Mouse (Mus musculus): ENCODE results near the gene Prkcg.
"Not testable (repeated sequence)": the region's sequence is repeated elsewhere in the genome, so short reads cannot be mapped to it uniquely, and the experiment has no call there.

The Prkcg gene

DNA sequence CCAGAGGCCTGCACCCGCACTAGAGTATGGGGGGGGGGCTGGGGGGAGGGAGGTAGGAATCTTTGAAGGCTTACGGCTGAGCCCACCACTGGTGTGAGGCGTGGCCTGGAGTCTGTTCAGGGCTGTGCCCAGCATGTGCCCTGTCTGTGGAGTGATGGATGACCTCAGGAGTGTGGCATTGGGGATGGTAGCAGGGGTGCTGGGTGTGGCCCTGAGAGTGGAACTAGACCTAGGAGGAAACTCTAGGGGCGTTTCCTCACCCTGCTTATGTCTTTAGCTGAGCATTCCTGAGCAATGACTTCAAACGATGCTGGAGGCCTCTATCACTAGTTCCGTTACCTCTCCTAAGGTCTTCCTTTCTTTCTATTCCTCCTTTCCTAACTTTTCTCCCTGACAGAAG, 2.2 kb downstream of the Prkcg start:
- peak; percentile 39 for DNase-seq (ENCODE audit: low spot score)

DNA sequence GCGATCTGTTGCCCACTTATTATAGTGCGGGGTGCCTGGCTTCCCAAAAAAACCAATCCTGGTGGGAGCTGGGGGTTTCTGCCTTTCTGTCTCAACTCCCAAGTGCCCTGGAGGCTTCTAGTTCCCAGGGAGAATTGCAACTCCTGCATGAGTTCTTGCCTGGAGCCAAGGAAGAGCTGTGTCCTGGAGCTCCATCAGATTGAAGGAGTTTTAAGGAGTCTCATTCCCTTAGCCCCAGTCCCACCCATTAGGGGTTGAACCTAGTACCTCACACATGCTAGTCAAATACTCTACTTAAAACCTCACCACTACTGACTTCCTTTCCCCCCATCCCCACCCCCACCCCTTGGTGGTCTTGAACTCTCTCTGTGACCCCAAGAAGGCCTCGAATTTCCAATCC, 2.8 kb downstream of the Prkcg start:
- no peak for DNase-seq (ENCODE audit: low spot score)

DNA sequence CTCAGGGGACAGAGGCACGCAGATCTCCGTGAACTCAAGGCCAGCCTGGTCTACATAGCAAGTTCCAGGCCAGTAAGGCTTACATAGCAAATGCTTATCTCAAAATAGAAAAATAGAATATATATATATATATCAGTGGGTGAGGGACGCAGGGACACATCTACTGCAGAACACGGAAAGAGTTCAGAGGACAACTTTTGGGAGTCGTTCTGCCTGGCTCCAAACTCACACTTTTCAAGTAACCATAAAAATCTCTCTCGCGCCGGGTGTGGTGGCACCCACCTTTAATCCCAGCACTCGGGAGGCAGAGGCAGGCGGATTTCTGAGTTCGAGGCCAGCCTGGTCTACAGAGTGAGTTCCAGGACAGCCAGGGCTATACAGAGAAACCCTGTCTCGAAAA, 3.3 kb downstream of the Prkcg start:
- not testable (repeated sequence) for DNase-seq (ENCODE audit: low spot score)

DNA sequence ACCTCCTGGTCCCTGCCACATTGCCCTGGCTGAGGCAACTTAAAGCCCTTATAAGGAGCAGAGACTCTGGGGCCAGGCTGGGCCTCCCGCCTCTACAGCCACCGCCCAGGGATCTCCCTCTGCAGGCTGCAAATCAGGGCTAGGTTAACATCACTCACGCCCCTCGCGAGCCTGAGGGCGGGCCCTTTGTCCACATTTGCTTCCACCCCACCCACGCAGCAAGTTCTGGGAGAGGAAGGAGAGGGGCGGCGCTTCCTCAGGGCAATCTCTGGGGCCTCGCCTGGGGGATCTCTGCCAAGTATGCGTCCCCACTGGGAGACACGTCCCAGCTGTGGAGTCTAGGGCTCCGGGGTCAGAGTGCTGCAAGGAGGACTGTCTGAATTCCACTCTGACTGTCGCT, 3.8 kb downstream of the Prkcg start:
- DNase-seq (ENCODE audit: low spot score) = peak; percentile 84

DNA sequence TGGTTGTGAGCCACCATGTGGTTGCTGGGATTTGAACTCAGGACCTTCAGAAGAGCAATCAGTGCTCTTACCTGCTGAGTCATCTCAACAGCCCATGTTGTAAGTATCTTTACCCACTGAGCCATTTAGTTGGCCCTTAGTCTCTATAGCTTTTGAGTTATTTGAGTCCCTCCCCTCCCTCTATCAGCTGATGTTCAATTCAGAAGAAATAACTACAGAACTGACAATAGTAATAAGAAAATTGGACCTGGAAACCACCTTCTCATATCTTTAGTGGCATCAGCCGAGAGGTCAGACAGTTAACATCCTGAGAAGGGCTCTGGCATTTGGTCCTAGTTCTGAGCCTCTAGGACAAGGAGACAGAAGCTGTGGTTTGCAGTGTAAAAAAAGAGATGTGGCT, 5.8 kb downstream of the Prkcg start:
- no peak for DNase-seq (ENCODE audit: low spot score)

DNA sequence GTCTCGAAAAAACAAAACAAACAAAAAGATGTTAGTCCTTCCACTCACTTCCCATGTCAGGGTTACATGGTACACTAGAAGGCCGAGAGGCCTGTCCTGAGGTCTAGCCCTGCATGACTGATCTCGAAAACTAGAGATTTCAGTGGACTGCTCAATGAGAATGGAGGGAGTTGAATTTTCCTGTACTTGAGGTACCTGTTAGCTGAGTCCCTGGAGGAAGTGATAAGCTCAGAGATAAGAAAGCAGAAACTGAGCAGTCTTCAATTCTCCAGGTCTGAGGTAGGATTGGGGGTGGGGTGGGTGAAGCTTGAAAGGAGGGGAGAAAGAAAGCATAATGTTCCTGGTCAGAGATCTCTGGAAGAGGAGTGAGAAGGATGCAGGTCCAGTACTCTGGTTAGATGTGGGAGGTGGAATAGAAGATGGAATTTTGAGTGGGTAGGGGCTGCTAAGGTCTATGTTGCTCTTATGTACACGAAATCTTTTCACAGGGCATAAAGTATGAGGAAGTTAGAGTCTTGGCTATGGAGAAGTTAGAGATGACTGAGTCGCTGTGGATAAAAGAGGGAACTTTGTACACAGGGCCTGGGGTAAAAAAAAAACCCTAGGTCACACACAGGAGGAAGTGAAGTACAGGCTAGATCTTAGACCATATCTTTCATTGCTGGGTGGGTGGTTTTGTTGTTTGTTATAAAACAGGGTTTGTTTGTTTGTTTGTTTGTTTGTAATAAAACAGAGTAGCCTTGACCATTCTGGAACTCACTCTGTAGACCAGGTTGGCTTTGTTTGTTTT, 6.5 kb downstream of the Prkcg start:
- no peak for DNase-seq (ENCODE audit: low spot score)

DNA sequence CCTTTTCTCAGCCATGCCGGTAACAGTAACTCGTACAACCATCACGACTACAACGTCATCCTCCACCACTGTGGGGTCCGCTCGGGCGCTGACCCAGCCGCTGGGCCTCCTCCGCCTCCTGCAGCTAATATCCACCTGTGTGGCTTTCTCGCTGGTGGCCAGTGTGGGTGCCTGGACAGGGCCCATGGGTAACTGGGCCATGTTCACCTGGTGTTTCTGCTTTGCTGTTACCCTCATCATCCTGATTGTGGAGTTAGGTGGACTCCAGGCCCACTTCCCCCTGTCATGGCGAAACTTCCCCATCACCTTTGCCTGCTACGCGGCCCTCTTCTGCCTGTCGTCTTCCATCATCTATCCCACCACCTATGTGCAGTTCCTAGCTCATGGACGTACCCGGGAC, 7.7 kb downstream of the Prkcg start:
- DNase-seq (ENCODE audit: low spot score) = no peak

DNA sequence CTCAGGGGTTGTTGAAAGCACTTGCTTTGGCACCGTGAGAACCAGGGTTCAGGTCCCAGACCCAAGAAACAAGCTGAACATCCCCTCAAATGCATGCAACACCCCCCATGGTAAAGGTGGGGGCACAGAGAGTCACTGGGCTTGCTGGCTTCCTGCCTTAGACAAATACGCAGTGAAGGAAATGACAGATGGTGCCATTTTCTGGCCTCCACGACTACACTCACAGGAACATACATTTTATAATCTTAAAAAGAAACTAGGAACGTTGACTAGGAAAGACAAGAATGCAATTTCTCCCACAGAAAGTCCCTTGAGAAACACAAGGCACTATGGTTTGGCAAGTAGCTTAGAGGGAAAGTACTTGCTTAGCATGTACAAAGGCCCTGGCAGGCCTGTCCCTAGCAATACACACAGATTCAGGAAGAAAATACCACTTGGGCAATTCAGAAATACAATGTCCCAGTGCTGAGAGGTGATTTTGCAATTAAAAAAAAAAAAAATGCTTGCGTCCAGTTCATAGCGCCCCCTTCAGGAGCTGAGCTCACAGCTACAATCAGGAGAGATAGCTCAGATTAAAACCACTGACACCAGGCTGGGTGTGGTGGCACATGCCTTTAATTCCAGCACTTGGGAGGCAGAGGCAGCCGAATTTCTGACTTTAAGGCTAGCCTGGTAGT, 11.1 kb downstream of the Prkcg start:
- peak; percentile 22 for DNase-seq (ENCODE audit: low spot score)

DNA sequence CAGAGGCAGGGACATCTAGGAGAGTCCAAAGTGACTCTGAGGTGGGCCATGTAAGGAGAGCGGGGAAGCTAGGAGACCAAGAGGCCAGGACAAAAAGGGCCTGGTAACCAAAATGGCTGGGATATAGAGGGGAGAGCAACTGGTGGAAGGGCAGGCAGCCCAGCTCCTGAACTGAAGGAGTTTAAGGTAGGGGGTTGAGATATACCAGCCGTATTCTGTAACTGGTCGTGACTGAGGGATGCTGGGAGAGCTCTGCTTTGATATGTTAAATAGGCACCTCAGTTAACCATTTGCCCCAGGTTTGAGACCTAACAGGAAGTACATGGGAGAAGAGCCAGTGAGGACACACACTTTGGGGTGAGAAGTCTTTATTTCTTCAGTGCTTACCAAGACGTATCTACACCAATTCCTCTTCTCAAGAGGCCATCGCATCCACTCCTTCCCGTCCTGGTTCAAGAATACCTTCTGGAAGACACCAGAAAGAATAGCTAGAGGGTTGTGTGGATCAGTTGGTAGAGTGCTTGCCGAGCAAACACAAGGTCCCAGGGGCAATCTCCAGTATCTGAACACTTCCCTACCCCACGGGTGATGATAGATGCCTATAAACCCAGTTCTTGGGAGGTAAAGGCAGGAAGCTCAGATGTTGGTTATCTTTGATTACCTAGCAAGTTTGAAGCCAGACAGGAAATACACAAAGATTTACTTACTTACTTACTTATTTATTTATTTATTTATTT, 12.1 kb downstream of the Prkcg start:
- no peak for DNase-seq (ENCODE audit: low spot score)

DNA sequence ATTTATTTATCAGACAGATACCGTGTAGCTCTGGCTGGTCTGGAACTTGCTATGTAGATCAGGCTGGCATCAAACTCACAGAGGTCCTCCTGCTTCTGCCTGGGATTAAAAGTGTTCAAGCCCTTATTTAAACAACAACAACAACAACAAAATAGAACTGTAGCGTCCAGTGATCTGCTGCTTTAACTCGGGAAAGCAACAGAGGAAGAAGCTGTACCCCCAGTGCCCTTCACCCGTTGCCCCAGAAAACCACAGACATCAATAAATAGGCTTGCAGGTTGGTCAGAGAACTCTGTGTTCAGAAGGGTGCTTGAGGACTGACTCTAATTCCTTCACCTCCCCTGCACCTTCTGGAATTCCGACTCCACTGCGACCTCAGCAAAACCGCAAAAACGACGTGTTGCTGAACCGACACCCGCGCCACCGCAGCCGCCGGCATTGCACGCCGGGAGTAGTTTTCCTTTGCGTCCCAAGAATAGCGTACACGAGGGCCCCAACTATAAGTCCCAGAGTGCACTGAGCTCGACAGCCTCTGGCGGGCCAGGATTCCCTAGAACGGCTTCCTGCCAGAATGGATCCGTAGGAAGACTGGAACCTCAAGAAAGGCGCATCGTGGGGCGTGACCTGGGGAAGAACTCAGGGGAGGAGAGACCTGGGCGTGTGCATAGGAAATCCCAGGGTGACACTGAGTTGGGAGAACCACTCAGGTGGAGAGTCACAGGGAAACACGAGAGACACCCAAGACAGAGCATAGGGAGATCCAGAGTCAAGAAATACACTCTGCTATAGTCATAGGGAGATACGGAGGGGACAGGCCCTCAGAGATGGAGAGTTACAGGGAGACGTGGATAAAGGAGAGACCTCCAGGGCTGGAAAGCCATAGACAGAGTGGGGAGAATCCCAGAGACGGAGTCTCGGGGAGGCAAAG, 12.9 kb downstream of the Prkcg start:
- DNase-seq (ENCODE audit: low spot score) = peak; percentile 45

DNA sequence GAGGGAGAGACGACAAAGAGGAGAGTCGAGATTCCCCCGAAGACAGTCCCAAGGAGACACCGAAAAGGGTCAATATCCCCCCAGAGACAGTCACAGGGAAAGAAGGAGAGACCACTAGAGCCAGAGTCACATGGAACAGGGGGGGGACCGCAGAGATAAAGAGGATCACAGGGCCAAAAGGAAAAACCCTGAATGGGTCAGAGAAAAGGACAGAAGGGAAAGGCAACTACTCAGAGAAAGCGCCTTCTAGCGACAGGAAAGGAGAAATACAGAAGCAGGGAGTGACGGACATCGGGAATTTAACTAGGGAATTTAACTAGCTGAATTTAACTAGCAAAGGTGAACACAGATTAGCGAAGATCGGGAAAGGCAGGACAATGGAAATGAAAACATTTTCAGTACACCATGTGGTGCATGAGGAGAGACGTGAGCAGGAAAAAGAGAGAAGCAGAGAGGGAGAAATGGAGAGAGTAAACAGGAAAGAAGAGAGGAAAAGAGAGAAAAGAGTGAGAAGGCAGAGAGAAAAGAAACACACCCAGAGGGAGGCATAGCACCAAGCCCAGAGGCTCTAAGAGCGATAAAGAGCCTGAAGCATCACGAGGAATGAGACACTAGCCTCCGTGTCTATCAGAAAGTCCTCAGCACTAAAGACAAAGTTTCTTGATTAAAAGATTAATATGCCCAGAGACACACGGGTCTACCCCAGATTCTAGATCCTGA, 13.7 kb downstream of the Prkcg start:
- DNase-seq (ENCODE audit: low spot score) = peak; percentile 84

DNA sequence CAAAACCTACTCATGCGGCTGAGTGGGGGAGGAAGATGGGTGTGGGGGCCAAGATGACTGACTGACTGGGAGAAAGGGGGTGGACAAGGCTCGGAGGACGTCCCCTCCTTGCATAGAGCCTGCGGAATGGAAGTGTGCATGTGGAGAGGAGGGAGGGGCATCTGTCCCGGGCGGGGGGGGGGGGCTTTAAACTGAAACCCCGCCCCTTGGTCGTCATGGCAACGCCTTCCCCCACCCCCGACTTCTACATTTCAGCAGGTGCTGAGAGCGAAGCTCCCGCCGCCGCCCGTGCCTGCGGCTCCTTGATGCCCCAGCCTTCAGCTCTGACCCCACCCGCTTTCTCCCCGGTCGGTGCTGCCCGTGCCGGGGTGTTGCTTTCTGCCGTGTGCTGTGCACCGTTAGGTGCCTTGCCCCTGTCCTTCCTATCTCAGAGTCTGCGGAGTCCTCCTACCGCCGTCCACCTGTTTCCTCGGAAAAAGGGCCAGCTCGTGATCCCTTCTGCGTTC, 14.3 kb downstream of the Prkcg start:
- DNase-seq (ENCODE audit: low spot score) = peak; percentile 60

DNA sequence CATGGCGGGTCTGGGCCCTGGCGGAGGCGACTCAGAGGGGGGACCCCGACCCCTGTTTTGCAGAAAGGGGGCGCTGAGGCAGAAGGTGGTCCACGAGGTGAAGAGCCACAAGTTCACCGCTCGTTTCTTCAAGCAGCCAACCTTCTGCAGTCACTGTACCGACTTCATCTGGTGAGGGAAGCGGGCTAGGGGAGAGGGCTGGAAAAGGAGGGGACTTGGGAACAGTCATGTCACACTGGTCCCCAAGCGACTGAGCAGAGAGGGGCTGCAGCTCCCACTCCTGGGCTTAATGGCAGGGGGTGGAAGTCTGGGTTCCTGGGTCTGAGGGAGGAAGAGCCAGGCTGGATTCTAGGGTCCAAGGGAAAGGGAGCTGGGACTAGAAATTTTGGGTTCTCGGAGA, 14.8 kb downstream of the Prkcg start:
- DNase-seq (ENCODE audit: low spot score) = peak; percentile 24

DNA sequence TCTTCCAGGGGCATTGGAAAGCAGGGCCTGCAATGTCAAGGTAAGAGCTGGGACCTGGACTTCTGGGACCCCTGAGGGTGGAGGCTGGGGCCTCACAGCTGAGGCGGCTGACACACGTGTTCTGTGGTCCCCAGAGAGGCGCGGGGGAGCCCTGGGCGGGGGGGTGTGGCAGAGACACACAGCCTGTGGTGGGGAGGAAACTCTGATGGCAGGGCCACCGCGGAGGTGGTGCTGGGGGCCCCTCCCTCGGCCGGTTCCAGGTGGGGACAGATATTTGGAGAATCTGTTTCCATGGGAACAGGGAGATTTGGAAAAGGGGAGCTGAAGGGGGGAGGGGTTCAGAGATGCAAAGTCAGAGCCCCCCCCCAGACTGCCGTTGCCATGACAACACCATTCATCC, 15.3 kb downstream of the Prkcg start:
- DNase-seq (ENCODE audit: low spot score) = no peak

DNA sequence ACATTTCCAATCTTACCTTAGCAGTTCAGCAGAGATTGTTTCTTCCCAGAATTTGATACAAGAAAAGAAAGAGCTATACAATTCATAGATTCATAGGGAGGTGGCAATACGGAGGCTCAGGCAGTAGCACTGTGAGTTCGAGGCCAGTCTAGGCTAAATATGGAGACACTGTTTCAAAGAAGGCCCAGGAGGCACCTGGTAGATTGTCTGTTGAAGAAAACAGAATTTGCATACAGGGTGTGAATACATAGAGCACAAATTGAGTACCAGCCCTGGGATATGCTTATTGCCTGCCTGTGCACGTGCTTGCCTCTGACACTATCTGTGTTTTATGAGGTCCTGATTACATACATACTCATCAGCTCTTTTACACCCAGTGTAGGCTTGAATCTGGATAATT, 17.4 kb downstream of the Prkcg start:
- no peak for DNase-seq (ENCODE audit: low spot score)

DNA sequence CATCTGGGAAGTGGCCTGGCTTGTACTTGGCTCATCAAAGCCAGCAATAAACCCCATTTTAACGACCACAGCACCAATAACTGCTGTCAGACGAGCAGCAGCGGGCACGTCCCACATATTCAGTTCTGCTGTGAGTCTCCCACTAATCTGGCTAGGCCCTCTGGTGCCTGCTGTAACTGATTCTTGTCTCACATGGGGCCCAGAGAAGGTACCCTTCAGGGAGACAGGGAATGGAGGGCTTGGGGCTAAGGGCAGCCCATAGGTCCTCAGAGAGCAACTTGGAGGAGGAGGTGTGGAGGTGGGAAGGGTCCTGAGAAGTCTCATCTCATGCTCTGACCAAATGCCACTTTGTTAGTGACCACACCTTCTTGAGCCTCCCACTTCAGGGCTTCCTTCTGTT, 19.7 kb downstream of the Prkcg start:
- DNase-seq (ENCODE audit: low spot score) = no peak

DNA sequence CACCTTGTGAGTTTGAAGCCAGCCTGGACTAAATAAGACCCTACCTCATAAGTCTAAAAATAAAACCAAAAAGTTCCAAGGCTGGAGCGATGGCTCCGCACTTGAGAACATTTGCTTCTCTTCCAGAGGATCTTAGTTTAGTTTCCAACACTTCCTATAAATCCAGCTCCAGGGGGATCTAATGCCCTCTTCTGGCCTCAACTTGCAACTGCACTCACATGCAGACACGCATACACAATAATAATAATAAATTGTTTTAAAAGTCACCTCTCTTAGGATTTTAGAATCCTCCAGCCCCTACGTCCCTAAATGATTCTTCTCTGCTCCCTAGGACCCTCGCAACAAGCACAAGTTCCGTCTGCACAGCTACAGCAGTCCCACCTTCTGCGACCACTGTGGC, 21.3 kb downstream of the Prkcg start:
- DNase-seq (ENCODE audit: low spot score) = no peak

DNA sequence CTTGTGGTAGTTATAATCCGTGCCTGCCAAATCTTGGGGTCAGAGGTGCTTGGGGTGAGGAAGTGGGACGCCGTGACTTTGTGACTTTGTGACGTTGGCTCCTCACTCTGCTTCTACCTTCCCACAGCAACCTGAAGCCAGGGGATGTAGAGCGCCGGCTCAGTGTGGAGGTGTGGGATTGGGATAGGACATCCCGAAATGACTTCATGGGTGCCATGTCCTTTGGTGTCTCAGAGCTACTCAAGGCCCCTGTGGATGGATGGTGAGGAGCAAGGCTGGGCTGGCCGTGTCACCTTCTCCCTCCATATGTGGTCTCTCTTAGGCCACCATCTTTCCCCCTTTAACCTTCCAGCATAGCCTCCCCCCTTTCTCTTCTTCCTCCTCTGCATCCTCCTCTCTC, 24.6 kb downstream of the Prkcg start:
- no peak for DNase-seq (ENCODE audit: low spot score)

DNA sequence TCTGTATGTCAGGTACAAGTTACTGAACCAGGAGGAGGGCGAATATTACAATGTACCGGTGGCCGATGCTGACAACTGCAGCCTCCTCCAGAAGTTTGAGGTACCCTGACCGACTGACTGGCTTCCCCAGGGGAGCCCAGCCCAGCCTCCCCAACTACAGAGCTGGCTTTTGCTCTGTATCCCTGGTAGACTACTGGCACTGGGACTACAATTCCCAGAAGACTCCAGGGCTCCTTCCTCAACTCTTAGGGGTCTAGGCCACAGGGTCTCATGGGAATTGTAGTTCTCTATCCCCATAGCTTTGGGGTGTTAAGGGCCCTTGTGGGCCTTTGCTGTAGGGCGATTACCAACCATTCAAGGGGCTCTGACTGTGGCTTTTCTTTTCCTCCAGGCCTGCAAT, 25.1 kb downstream of the Prkcg start:
- peak; percentile 39 for DNase-seq (ENCODE audit: low spot score)

DNA sequence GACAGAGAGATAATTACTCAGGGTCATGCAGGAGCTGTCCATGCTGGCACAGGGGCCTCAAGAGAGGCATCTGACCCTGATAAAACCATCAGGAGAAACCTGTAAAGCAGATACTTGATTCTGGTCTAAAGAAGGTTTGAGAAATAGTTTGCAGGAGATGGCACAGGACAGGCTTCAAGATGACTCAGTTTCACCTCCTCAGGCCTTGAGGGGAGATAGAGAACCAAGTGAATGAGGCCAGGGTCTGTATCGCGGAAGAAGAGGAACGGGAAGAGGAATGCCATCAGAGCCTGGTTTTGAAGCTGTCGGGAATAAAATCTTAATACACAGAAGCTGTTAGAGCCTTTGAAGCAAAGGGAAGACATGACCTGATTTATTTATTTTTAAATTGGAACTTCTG, 28.7 kb downstream of the Prkcg start:
- DNase-seq (ENCODE audit: low spot score) = no peak

DNA sequence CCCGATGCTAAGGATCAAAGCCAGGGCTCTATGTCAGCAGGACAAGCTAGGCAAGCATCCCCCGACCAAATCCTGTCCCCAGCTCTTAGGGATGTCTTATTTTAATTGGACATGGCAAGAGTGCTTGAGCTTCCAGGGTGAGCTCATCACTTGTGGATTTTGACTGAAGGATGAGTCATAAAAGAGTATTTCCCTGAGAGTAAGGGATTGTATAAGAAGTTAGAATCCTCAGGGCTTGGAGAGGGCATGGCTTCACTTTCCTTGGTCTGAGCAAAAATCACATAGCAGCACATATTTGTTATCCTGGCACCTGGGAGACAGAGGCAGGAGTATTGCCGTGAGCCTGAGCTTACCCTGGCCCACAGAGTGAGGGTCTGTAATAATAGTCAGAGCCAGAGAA, 31.9 kb downstream of the Prkcg start:
- DNase-seq (ENCODE audit: low spot score) = no peak
